Mouse (Mus musculus) kidney, embryonic 15.5 days (tissue): Measurements from ENCODE around the gene Opcml. TPM values are rescaled to one million over a fixed set of nuclear protein-coding genes. Genes with fewer than 3 reads are reported as not detected.

Source experiments
- ATAC-seq: fragments of 200-750 bp; cut with Nextera tagmentation; replicated peaks from 2 replicates; pipeline ENCODE4 v1.8.0; 2017; ENCODE audit warnings: moderate TSS enrichment; ENCODE audit not compliant: low FRiP score
- H3K27ac ChIP-seq: fragments of 300-500 bp; sonication (generic); 2 replicates; pipeline ENCODE4 v1.5.1; 2015; ENCODE audit warnings: mild to moderate bottlenecking, inconsistent platforms
- H3K27me3 ChIP-seq: fragments of 300-500 bp; sonication (generic); 2 replicates; pipeline ENCODE4 v1.6.1; 2015; ENCODE audit warnings: inconsistent platforms
- H3K36me3 ChIP-seq: fragments of 300-500 bp; sonication (generic); 2 replicates; pipeline ENCODE4 v1.6.1; 2015; ENCODE audit warnings: inconsistent platforms
- H3K4me1 ChIP-seq: fragments of 300-500 bp; sonication (generic); 2 replicates; pipeline ENCODE4 v1.6.1; 2015; ENCODE audit warnings: inconsistent platforms
- H3K4me2 ChIP-seq: fragments of 300-500 bp; sonication (generic); 2 replicates; pipeline ENCODE4 v1.6.1; 2015; ENCODE audit warnings: moderate library complexity, mild to moderate bottlenecking, inconsistent platforms
- H3K4me3 ChIP-seq: fragments of 300-500 bp; sonication (generic); replicated peaks from 2 replicates; pipeline ENCODE4 v1.5.1; 2015; ENCODE audit warnings: mild to moderate bottlenecking, inconsistent platforms
- H3K9ac ChIP-seq: fragments of 300-500 bp; sonication (generic); 2 replicates; pipeline ENCODE4 v1.6.1; 2015; ENCODE audit warnings: mild to moderate bottlenecking, inconsistent platforms
- H3K9me3 ChIP-seq: fragments of 300-500 bp; sonication (generic); replicated peaks from 2 replicates; pipeline ENCODE4 v1.6.1; 2016; ENCODE audit warnings: inconsistent platforms
- WGBS: fragments of 180-500 bp; shearing (Covaris S2); methylation state at CpG from one replicate; pipeline ENCODE4 v1.1.7; 2015; ENCODE audit warnings: mixed read lengths; 5-methylcytosine and 5-hydroxymethylcytosine counted together
- polyA plus RNA-seq: library from polyadenylated mRNA; unstranded; fragments of >200 nt; fragmentation: Nextera tagmentation; extraction: Ambion mirVana; gene quantifications from 2 replicates; pipeline ENCODE4 v1.2.1, GENCODE M21; 2015

The Opcml gene
- polyA plus RNA-seq, 1 experiment from 2014 or later, result 1.5 TPM

DNA sequence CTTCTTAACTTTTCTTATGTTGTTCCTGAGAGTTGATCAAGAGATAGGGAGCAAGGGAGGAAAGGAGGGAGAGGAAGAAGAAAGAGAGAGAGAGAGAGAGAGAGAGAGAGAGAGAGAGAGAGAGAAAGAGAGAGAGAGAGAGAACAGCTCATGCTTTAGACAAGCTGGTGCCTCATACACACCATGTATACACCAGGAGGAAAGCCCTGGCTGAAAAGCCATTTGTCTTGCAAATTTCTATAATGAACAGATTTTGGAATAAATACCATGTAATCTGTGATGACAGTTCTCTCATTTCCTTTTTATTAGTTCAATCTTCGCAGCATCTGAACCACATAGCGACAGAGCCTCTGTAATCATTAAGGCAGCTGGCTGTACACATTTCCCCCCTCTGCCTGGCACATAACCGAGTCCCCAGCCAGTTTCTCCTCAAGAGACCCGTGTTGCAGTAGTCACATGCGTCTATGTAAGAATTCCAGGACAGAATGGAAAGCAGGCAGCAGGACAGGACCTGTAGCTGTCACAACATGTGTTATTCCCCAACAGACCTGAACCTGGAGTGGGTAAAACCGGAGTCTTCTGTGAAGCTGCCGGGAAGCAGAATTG is 238.3 kb downstream of the Opcml start:
- no peak for ATAC-seq
- WGBS, result 77% methylated on average over 7 of the region's 7 CpGs
- no peaks in the 10 kb centered on the region for H3K36me3 ChIP-seq
- no peak overlapping the region for H3K4me3 ChIP-seq
- H3K27ac ChIP-seq, result no peak overlapping the region
- H3K9ac ChIP-seq, result no peak overlapping the region
- no peaks in the 10 kb centered on the region for H3K4me1 ChIP-seq
- H3K4me2 ChIP-seq, result no peak overlapping the region
- no peaks in the 10 kb centered on the region for H3K27me3 ChIP-seq
- H3K9me3 ChIP-seq, result no peaks in the 10 kb centered on the region

DNA sequence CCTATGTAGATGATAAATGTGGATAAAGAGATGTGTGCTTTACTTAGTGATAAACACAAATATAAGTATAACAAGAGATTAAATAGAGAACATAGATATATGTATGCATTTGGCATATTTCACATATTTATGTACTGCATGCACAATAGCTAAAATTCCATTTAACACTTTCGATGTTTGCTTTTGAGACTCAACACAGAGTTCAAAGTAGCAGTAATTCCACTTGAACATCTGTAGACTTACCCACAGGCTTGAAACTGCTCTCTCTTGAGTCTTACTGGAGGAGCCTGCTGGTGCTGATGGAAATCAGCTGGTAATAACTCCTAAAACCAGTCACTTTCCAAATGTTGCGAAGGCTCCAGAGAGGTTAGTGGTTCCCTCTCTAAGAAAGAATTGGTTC is 258.6 kb downstream of the Opcml start:
- Histone ChIP-seq H3K9me3 (no peaks in the 10 kb centered on the region), H3K4me3 (no peak overlapping the region), H3K36me3 (no peaks in the 10 kb centered on the region), H3K9ac (no peak overlapping the region), H3K27me3 (no peaks in the 10 kb centered on the region), H3K27ac (no peak overlapping the region), H3K4me2 (no peak overlapping the region), H3K4me1 (no peaks in the 10 kb centered on the region)
- ATAC-seq, result no peak
- WGBS, result 93% methylated on average over 2 of the region's 2 CpGs

DNA sequence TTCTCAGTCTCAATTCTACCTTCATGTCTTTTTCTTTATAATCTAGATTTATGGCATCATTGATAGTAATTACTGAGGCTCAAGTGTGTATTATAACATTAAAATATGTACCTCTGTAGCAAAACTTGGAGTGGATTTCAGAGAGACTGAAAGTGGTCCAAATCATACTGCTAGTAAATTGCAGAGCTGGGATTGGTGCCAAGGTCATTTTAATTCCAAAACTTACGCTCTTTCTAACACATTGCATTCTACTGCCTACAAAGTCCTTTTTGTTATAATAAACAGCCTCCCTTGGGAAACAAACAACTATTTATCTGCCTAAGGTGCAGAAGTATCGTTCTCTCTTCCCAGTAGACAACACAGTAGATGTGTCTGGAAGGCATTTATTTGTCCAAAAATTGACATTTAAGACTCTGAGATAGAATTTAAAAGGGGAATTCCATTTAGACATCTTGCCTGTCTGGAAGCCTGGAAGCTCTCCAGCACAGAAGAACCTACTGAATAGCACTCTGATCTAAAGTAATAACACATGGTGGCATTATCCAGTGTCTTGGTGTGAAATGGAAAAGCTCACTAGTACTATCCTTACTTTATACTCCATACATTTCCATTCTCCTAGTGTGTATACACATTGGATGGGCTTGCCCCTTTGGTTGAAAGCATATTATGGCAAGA is 266.7 kb downstream of the Opcml start:
- no peak overlapping the region for H3K9ac ChIP-seq
- 65% methylated on average over 2 of the region's 2 CpGs for WGBS
- no peak overlapping the region for H3K27ac ChIP-seq
- ATAC-seq, result no peak
- H3K36me3 ChIP-seq, result no peaks in the 10 kb centered on the region
- H3K4me3 ChIP-seq, result no peak overlapping the region
- H3K9me3 ChIP-seq, result no peaks in the 10 kb centered on the region
- no peak overlapping the region for H3K4me2 ChIP-seq
- H3K4me1 ChIP-seq, result no peaks in the 10 kb centered on the region
- no peaks in the 10 kb centered on the region for H3K27me3 ChIP-seq

DNA sequence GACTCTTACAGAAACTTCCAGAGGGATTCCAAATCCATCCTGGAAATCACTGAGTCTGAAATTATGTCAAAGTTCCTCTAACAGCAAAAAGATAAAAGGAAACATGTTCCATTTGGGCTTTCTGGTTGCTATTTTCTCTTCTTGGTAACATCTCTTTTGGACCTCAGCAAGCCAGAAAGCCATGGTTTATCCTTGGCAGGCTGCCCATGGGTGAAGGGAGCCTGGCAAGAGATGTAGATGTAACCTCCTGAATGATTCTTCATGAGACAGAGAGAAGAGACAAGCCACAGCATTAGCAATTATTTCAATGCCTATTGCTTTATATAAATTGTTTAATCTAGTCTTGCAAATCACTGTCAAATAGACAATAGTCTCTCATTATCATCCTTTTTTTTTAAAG is 274.6 kb downstream of the Opcml start:
- Histone ChIP-seq H3K9ac (no peak overlapping the region), H3K4me3 (no peak overlapping the region), H3K27me3 (no peaks in the 10 kb centered on the region), H3K9me3 (no peaks in the 10 kb centered on the region), H3K4me1 (no peaks in the 10 kb centered on the region), H3K4me2 (no peak overlapping the region), H3K27ac (no peak overlapping the region), H3K36me3 (no peaks in the 10 kb centered on the region)
- ATAC-seq, result no peak

DNA sequence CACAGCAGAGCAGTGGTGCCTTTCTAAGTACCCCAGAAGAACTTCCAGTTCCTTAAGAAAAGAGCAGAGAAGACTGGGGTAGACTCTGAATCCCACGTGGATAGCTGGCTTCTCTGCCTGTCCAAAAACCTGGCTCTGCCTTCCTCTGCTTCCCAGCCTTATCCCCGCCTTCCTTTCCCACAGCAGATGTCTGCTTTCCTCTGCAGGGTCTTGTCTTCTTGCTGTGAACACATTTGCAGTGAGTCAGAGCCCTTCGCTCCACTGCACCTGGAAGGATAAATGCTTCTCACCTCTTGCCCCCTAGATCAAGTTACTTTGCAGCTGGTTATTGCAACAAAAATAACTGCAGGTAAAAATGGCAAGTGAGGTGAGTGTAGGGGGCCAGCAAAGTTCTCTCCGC is 290.1 kb downstream of the Opcml start:
- H3K4me3 ChIP-seq, result no peak overlapping the region
- peak; percentile 55; the same call in 1 of the 2 replicates for ATAC-seq
- H3K4me1 ChIP-seq, result peaks cover 16% of the 10 kb centered on the region
- WGBS, result 26% methylated on average over 4 of the region's 4 CpGs
- no peaks in the 10 kb centered on the region for H3K27me3 ChIP-seq
- no peaks in the 10 kb centered on the region for H3K9me3 ChIP-seq
- no peak overlapping the region for H3K27ac ChIP-seq
- H3K9ac ChIP-seq, result no peak overlapping the region
- no peak overlapping the region for H3K4me2 ChIP-seq
- no peaks in the 10 kb centered on the region for H3K36me3 ChIP-seq

DNA sequence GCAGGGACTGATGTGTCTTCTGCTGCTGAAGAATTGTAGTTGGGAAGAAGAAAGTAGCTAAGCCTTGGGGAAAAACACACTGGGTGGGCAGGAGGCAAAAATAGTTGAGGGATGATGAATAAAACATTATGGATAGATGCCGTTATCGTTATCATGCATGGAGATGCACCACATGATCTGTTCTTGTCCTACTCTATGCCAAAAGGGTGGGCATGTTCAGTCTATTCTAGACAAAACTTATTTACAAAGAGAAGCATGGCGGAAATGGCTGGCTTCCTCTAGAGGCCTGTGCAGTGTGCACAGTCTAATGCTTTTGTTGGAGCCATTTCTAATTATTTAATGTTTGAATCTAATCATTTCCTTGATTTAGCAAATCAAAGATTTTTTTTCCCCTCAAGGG is 293.2 kb downstream of the Opcml start:
- no peak overlapping the region for H3K27ac ChIP-seq
- H3K27me3 ChIP-seq, result no peaks in the 10 kb centered on the region
- no peak overlapping the region for H3K4me2 ChIP-seq
- H3K4me3 ChIP-seq, result no peak overlapping the region
- H3K36me3 ChIP-seq, result no peaks in the 10 kb centered on the region
- H3K9ac ChIP-seq, result no peak overlapping the region
- 88% methylated on average over 3 of the region's 3 CpGs for WGBS
- peaks cover 16% of the 10 kb centered on the region for H3K4me1 ChIP-seq
- ATAC-seq, result no peak
- no peaks in the 10 kb centered on the region for H3K9me3 ChIP-seq

DNA sequence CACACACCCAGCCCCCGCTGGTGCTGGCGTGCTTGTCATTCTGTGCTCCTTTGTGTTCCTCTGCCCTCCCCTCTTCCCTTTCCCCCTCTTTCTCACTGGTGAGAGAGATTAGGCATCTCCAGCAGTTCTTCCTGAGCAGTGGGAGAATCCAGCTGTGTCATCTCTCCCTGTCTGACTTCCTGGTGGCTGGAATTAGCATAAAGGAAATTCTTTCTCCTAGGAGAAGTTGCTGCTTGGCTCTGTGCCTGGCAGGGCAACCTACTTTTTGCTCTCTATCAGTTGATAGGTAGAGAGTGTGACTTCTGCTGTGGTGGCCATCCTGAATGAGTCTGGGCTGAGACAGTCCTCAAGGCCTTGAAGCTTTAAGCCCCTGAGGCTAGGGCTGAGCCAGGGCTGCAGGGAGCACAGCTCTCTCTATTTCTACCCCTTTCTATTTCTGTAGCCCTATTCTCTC is 293.7 kb downstream of the Opcml start:
- Histone ChIP-seq H3K36me3 (no peaks in the 10 kb centered on the region), H3K9ac (no peak overlapping the region), H3K9me3 (no peaks in the 10 kb centered on the region), H3K4me2 (no peak overlapping the region), H3K27ac (no peak overlapping the region), H3K4me3 (no peak overlapping the region), H3K4me1 (peaks cover 16% of the 10 kb centered on the region), H3K27me3 (no peaks in the 10 kb centered on the region)
- peak; percentile 77 for ATAC-seq
- WGBS, result 26% methylated on average over 2 of the region's 2 CpGs

DNA sequence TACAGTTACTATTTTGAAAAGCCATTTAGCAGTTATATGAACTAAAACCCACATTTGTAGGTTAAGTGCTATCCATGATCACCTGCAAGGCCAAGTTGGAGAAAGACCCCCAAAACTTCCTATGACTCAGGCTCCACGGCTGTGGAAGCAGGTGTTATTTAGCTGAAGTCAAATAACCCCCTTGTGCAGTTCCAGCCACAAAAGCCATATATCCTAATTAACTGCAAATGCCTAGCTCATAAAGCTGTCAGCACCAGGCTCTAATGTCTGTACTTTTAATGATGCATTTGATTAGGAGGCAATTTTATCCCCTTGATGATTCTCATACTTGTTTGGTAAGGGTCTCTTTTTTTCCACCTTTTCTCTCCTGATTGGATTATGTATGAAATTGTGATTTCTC is 300.8 kb downstream of the Opcml start:
- Histone ChIP-seq H3K9ac (no peak overlapping the region), H3K9me3 (no peaks in the 10 kb centered on the region), H3K4me1 (0 out of 2 replicates have a peak, but pooled peaks cover 3% of the 10 kb centered on the region), H3K4me2 (no peak overlapping the region), H3K27ac (no peak overlapping the region), H3K4me3 (no peak overlapping the region), H3K27me3 (0 out of 2 replicates have a peak, but pooled peaks cover 2% of the 10 kb centered on the region), H3K36me3 (no peaks in the 10 kb centered on the region)
- WGBS, result 13% methylated on average over 1 of the region's 1 CpGs
- peak; percentile 56 for ATAC-seq

DNA sequence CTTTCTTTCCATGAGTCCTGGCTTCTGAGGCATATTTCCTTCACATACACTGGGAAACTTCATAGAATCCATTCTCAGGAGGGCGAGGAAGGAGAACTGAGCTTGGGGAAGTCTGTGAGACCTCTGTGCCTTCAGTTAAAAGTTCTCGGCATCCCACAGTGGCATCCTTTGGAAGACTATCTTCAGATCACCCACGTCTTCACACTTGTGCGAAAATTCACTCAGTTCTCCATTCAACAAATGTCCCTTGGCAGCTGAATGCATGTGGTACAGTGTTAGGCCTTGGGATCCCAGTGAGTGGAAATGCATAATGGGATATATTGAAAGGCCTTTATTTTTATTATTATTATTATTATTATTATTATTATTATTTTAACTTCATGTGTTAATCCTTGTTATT is 304.1 kb downstream of the Opcml start:
- no peak overlapping the region for H3K27ac ChIP-seq
- H3K4me3 ChIP-seq, result no peak overlapping the region
- H3K27me3 ChIP-seq, result 0 out of 2 replicates have a peak, but pooled peaks cover 2% of the 10 kb centered on the region
- WGBS, result 86% methylated on average over 4 of the region's 4 CpGs
- H3K9ac ChIP-seq, result no peak overlapping the region
- ATAC-seq, result no peak
- no peak overlapping the region for H3K4me2 ChIP-seq
- 0 out of 2 replicates have a peak, but pooled peaks cover 3% of the 10 kb centered on the region for H3K4me1 ChIP-seq
- H3K9me3 ChIP-seq, result no peaks in the 10 kb centered on the region
- no peaks in the 10 kb centered on the region for H3K36me3 ChIP-seq

DNA sequence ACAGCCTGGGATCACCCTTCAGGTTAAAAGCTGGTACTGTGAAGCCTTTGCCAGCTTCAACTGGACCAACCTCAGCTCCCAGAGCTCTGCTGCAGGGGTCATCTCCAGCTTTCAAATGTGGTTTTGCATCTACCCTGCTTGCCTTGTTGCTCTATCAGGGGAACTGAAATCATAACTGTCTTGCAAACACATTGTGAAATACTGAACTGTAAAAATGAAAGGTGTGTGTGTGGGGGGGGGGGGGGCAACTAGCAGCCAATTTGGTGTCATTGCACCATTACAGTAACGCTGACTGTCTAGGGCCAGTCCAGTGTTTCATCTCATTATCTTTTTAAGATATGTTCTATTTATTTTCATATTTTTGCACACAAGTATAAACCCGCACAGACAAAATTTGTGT is 305.6 kb downstream of the Opcml start:
- Histone ChIP-seq H3K4me2 (no peak overlapping the region), H3K36me3 (no peaks in the 10 kb centered on the region), H3K9ac (no peak overlapping the region), H3K27ac (no peak overlapping the region), H3K4me1 (no peaks in the 10 kb centered on the region), H3K9me3 (no peaks in the 10 kb centered on the region), H3K4me3 (no peak overlapping the region), H3K27me3 (0 out of 2 replicates have a peak, but pooled peaks cover 2% of the 10 kb centered on the region)
- 94% methylated on average over 2 of the region's 2 CpGs for WGBS
- no peak for ATAC-seq

DNA sequence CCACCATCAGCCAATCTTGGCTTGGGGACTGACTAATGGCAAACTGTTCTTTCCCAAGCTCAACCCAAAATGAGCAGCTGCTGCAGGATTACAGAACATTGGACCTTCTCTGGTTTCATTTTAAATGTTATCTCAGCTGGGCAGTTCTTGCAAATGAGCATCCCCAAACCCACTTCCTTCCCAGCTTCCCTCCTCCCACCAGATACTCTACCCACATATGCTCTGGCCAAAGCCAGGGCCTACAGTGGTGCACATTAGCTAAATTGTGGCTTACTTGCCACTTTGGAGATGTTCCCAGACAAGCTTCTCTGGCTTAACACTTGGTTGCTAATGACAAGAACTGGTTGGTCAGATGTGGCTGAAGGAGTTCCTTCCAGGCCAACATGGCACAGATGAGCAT is 311.4 kb downstream of the Opcml start:
- H3K4me2 ChIP-seq, result no peak overlapping the region
- no peak for ATAC-seq
- H3K4me3 ChIP-seq, result no peak overlapping the region
- H3K27me3 ChIP-seq, result no peaks in the 10 kb centered on the region
- no peak overlapping the region for H3K27ac ChIP-seq
- H3K4me1 ChIP-seq, result no peaks in the 10 kb centered on the region
- H3K9me3 ChIP-seq, result no peaks in the 10 kb centered on the region
- H3K36me3 ChIP-seq, result no peaks in the 10 kb centered on the region
- no peak overlapping the region for H3K9ac ChIP-seq

DNA sequence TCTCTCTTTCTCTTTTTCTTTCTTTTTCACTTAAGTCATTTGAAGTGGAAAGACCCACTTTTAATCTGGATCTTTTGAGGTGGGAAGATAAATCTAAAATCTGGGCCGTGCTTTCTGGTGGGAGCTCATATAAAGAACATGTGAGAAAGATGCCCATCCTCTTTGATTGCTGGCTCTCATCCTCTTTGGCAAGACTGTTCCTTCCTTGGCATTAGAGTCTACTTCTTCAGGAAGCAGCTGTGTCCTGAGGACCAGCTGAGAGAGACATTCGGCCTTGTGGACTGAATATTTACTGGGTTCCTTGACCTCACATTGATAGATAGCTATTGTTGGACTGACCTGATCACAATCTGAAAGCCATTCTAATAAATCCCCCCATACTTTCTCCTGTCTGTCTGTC is 331.3 kb downstream of the Opcml start:
- no peaks in the 10 kb centered on the region for H3K9me3 ChIP-seq
- H3K9ac ChIP-seq, result no peak overlapping the region
- no peak overlapping the region for H3K4me2 ChIP-seq
- H3K4me3 ChIP-seq, result no peak overlapping the region
- no peaks in the 10 kb centered on the region for H3K36me3 ChIP-seq
- no peak overlapping the region for H3K27ac ChIP-seq
- WGBS, result 83% methylated on average over 2 of the region's 2 CpGs
- H3K27me3 ChIP-seq, result no peaks in the 10 kb centered on the region
- no peaks in the 10 kb centered on the region for H3K4me1 ChIP-seq
- ATAC-seq, result no peak

DNA sequence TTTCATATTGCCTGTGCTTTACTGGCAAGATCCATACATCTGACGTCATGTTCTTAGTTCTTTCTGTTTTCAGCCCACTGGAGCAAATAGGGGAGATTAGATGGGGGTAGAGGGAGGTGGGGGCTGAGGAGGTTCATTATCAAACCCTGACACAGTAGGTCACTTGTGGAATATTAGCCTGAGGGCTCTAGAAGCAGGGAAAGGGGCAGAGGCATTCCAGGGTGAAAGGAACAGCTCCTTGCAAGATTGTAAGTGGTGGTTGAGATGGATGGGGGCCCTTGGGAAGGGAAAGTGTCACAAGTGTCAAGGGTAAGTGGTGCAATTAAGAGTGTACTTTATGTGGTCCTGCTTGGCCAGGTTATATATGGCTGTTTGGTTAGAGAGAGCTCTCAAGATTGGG is 338.2 kb downstream of the Opcml start:
- no peaks in the 10 kb centered on the region for H3K36me3 ChIP-seq
- H3K4me2 ChIP-seq, result no peak overlapping the region
- 36% methylated on average over 1 of the region's 1 CpGs for WGBS
- no peaks in the 10 kb centered on the region for H3K27me3 ChIP-seq
- no peak overlapping the region for H3K4me3 ChIP-seq
- no peaks in the 10 kb centered on the region for H3K4me1 ChIP-seq
- H3K9me3 ChIP-seq, result no peaks in the 10 kb centered on the region
- no peak overlapping the region for H3K27ac ChIP-seq
- no peak for ATAC-seq
- no peak overlapping the region for H3K9ac ChIP-seq
